In the genomic region with DNA sequence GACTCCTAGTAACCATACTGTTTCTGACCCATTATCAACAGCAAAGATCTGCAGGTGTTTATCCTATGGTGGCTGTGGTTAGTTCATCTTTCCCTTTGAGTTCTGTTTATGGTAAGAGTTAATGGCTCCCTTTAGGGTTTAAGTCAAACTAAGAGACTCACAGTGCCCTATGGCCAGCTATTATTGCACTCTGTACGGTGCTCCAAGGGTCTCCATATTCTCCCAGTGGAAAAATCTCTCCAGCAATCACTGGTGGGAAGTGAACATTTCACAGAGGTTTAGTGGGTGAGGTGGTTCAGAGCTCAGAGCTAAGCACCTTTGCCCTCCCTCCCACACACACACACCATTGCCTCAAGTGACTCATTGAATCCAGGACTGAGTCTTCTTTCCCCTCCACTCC, we compare ENCODE assay signal across 24 mouse cellular contexts. TPM values are rescaled to one million over a fixed set of nuclear protein-coding genes. Genes with fewer than 3 reads are reported as not detected.
A peak's percentile ranks its signal among the peaks of the same experiment; 100 is the strongest.
DNase-seq lines count a peak whose midpoint lies in the region; ATAC-seq and TF ChIP-seq lines count a peak whose summit lies in the region.
"Had no signal": no experiment of that assay in that cellular context is flagged by ENCODE, and none has a peak within 500 bp of the region (broad histone marks: within the 10 kb centered on the region; RNA-seq: fewer than 3 reads in every experiment).

No protein-coding gene starts in this region.

- DNase-seq in hindbrain, embryonic 11.5 days (ENCODE audit: low spot score) = no peak
- DNase-seq in midbrain, postnatal 0 days (ENCODE audit: low spot score) = no peak
- DNase-seq in limb, embryonic 10.5 days (ENCODE audit: low spot score) = no peak
- no peak for DNase-seq in thymus, postnatal 0 days (ENCODE audit: low spot score)
- DNase-seq: B cell, adult 2 months; cerebellum, adult 18-20 months; cerebellum, postnatal 25 days; gastrocnemius, adult 2 months; heart, postnatal 14 days; kidney, adult 2 months; kidney, postnatal 25 days; right cerebral cortex, postnatal 14 days; thymus, adult 2 months had no signal

- TF ChIP-seq CTCF in midbrain, postnatal 0 days (IDR thresholded peaks at IDR 0.05) = no peak

- H3K4me2 ChIP-seq in hindbrain, embryonic 13.5 days = no peak overlapping the region
- no peak overlapping the region for H3K4me2 ChIP-seq in hindbrain, embryonic 11.5 days (replicated peaks; ENCODE audit: low read depth, low read length)
- no peak overlapping the region for H3K4me2 ChIP-seq in forebrain, embryonic 15.5 days (replicated peaks)
- H3K4me2 ChIP-seq in hindbrain, embryonic 16.5 days (ENCODE audit: low read length) = no peak overlapping the region
- no peak overlapping the region for H3K4me2 ChIP-seq in midbrain, postnatal 0 days (ENCODE audit: low read depth, low read length, poor library complexity, severe bottlenecking)
- H3K4me2 ChIP-seq: heart, embryonic 12.5 days; limb, embryonic 13.5 days; lung, embryonic 15.5 days; stomach, embryonic 15.5 days had no signal

- no peaks in the 10 kb centered on the region for H3K36me3 ChIP-seq in hindbrain, embryonic 13.5 days
- no peaks in the 10 kb centered on the region for H3K36me3 ChIP-seq in hindbrain, embryonic 11.5 days (ENCODE audit: control insufficient read depth, insufficient read depth, low read length)
- no peaks in the 10 kb centered on the region for H3K36me3 ChIP-seq in forebrain, embryonic 15.5 days
- no peaks in the 10 kb centered on the region for H3K36me3 ChIP-seq in hindbrain, embryonic 16.5 days (ENCODE audit: control insufficient read depth, insufficient read depth, low read length)
- no peaks in the 10 kb centered on the region for H3K36me3 ChIP-seq in midbrain, postnatal 0 days (ENCODE audit: insufficient read depth, low read length)
- H3K36me3 ChIP-seq in limb, embryonic 10.5 days = no peaks in the 10 kb centered on the region
- H3K36me3 ChIP-seq: heart, embryonic 12.5 days; limb, embryonic 13.5 days; lung, embryonic 15.5 days; stomach, embryonic 15.5 days had no signal

- no peaks in the 10 kb centered on the region for H3K27me3 ChIP-seq in hindbrain, embryonic 13.5 days
- no peaks in the 10 kb centered on the region for H3K27me3 ChIP-seq in hindbrain, embryonic 11.5 days (ENCODE audit: control insufficient read depth, insufficient read depth, low read length)
- no peaks in the 10 kb centered on the region for H3K27me3 ChIP-seq in forebrain, embryonic 15.5 days
- H3K27me3 ChIP-seq in hindbrain, embryonic 16.5 days (replicated peaks; ENCODE audit: control insufficient read depth, insufficient read depth, low read length) = no peaks in the 10 kb centered on the region
- no peaks in the 10 kb centered on the region for H3K27me3 ChIP-seq in midbrain, postnatal 0 days (ENCODE audit: insufficient read depth, low read length)
- no peaks in the 10 kb centered on the region for H3K27me3 ChIP-seq in limb, embryonic 10.5 days (ENCODE audit: low read depth, poor library complexity, severe bottlenecking)
- H3K27me3 ChIP-seq: heart, embryonic 12.5 days; limb, embryonic 13.5 days; lung, embryonic 15.5 days; stomach, embryonic 15.5 days had no signal

- H3K9ac ChIP-seq in hindbrain, embryonic 13.5 days = no peak overlapping the region
- no peak overlapping the region for H3K9ac ChIP-seq in hindbrain, embryonic 11.5 days (ENCODE audit: low read depth, low read length)
- no peak overlapping the region for H3K9ac ChIP-seq in forebrain, embryonic 15.5 days (replicated peaks)
- no peak overlapping the region for H3K9ac ChIP-seq in hindbrain, embryonic 16.5 days (ENCODE audit: low read depth, low read length)
- H3K9ac ChIP-seq in midbrain, postnatal 0 days (replicated peaks; ENCODE audit: low read length, poor library complexity, severe bottlenecking) = 0 out of 2 replicates have a peak overlapping the region, but pooled peaks have one; percentile 19
- H3K9ac ChIP-seq: heart, embryonic 12.5 days; limb, embryonic 13.5 days; liver, embryonic 14.5 days; lung, embryonic 15.5 days; stomach, embryonic 15.5 days had no signal

- peaks cover 14% of the 10 kb centered on the region for H3K4me1 ChIP-seq in hindbrain, embryonic 13.5 days (replicated peaks)
- H3K4me1 ChIP-seq in hindbrain, embryonic 11.5 days (replicated peaks; ENCODE audit: control insufficient read depth, insufficient read depth, low read length) = no peaks in the 10 kb centered on the region
- H3K4me1 ChIP-seq in forebrain, embryonic 15.5 days = peaks cover 3% of the 10 kb centered on the region; the same call in 1 of the 2 replicates
- peaks cover 12% of the 10 kb centered on the region for H3K4me1 ChIP-seq in hindbrain, embryonic 16.5 days (ENCODE audit: control insufficient read depth, insufficient read depth, low read depth, low read length)
- peaks cover 13% of the 10 kb centered on the region; the same call in 1 of the 2 replicates for H3K4me1 ChIP-seq in midbrain, postnatal 0 days (ENCODE audit: insufficient read depth, low read length)
- no peaks in the 10 kb centered on the region for H3K4me1 ChIP-seq in limb, embryonic 10.5 days
- H3K4me1 ChIP-seq: heart, embryonic 12.5 days; limb, embryonic 13.5 days; lung, embryonic 15.5 days; stomach, embryonic 15.5 days had no signal

- ATAC-seq in hindbrain, embryonic 13.5 days (ENCODE audit: low FRiP score) = peak; percentile 44
- ATAC-seq in hindbrain, embryonic 11.5 days (ENCODE audit: low FRiP score) = no peak; the same call in 1 of the 2 replicates
- no peak for ATAC-seq in forebrain, embryonic 15.5 days (replicated peaks)
- no peak; the same call in none of the 2 replicates for ATAC-seq in hindbrain, embryonic 16.5 days
- peak; percentile 18 for ATAC-seq in midbrain, postnatal 0 days (ENCODE audit: low FRiP score)
- ATAC-seq: inflammation-experienced regulatory T-cells, adult 6 months had no signal

- WGBS in hindbrain, embryonic 13.5 days = 63% methylated on average over 1 of the region's 1 CpGs
- whole genome bisulfite sequencing in hindbrain, embryonic 11.5 days = 94% methylated on average over 1 of the region's 1 CpGs
- 91% methylated on average over 1 of the region's 1 CpGs for WGBS in forebrain, embryonic 15.5 days
- 65% methylated on average over 1 of the region's 1 CpGs for WGBS in hindbrain, embryonic 16.5 days
- WGBS in midbrain, postnatal 0 days = 55% methylated on average over 1 of the region's 1 CpGs
- WGBS in limb, embryonic 10.5 days = 57% methylated on average over 1 of the region's 1 CpGs

- no peaks in the 10 kb centered on the region for H3K9me3 ChIP-seq in hindbrain, embryonic 13.5 days
- no peaks in the 10 kb centered on the region for H3K9me3 ChIP-seq in hindbrain, embryonic 11.5 days (ENCODE audit: control insufficient read depth, low read length)
- no peaks in the 10 kb centered on the region for H3K9me3 ChIP-seq in forebrain, embryonic 15.5 days
- no peaks in the 10 kb centered on the region for H3K9me3 ChIP-seq in hindbrain, embryonic 16.5 days (ENCODE audit: control insufficient read depth, low read length)
- no peaks in the 10 kb centered on the region for H3K9me3 ChIP-seq in midbrain, postnatal 0 days (ENCODE audit: low read length)
- no peaks in the 10 kb centered on the region for H3K9me3 ChIP-seq in limb, embryonic 10.5 days (replicated peaks)
- H3K9me3 ChIP-seq: heart, embryonic 12.5 days; limb, embryonic 13.5 days; lung, embryonic 15.5 days; stomach, embryonic 15.5 days had no signal

- H3K27ac ChIP-seq in hindbrain, embryonic 13.5 days = peak overlapping the region; percentile 76
- H3K27ac ChIP-seq in hindbrain, embryonic 11.5 days (ENCODE audit: low read depth, low read length) = no peak overlapping the region
- H3K27ac ChIP-seq in forebrain, embryonic 15.5 days (replicated peaks) = peak overlapping the region; percentile 75
- H3K27ac ChIP-seq in hindbrain, embryonic 16.5 days (ENCODE audit: low read depth, low read length) = peak overlapping the region; percentile 83
- H3K27ac ChIP-seq in midbrain, postnatal 0 days (ENCODE audit: low read depth, low read length) = peak overlapping the region; percentile 86
- no peak overlapping the region for H3K27ac ChIP-seq in limb, embryonic 10.5 days
- H3K27ac ChIP-seq: gastrocnemius, adult 2 months; limb, embryonic 13.5 days; liver, embryonic 14.5 days; lung, embryonic 15.5 days; macrophage; stomach, embryonic 15.5 days had no signal

- H3K4me3 ChIP-seq in hindbrain, embryonic 13.5 days = no peak overlapping the region
- H3K4me3 ChIP-seq in hindbrain, embryonic 11.5 days (ENCODE audit: low read depth, low read length) = no peak overlapping the region
- no peak overlapping the region for H3K4me3 ChIP-seq in forebrain, embryonic 15.5 days
- no peak overlapping the region for H3K4me3 ChIP-seq in hindbrain, embryonic 16.5 days (ENCODE audit: low read length)
- H3K4me3 ChIP-seq in midbrain, postnatal 0 days (ENCODE audit: low read depth, low read length) = no peak overlapping the region
- H3K4me3 ChIP-seq in limb, embryonic 10.5 days = no peak overlapping the region
- H3K4me3 ChIP-seq: gastrocnemius, adult 2 months; heart, embryonic 12.5 days; limb, embryonic 13.5 days; lung, embryonic 15.5 days; stomach, embryonic 15.5 days had no signal

RNA-seq across cellular contexts. Expression of gene Mrap2, which starts 28.1 kb away (rescaled TPM):
- 1.1 and 1.3 TPM in 2 replicates for polyA plus RNA-seq in hindbrain, embryonic 13.5 days (2015; fragmentation: Nextera tagmentation; extraction: Ambion mirVana)
- 0.15 and 0.22 TPM in 2 replicates for polyA plus RNA-seq in hindbrain, embryonic 11.5 days (2014; fragmentation: Nextera tagmentation; extraction: Ambion mirVana)
- 0.72 and 1.1 TPM in 2 replicates for polyA plus RNA-seq in forebrain, embryonic 15.5 days (2015; fragmentation: Nextera tagmentation; extraction: Ambion mirVana)
- 5.1 and 6.7 TPM in 2 replicates for polyA plus RNA-seq in hindbrain, embryonic 16.5 days (2015; fragmentation: Nextera tagmentation; extraction: Ambion mirVana)
- 3.7 and 4.3 TPM in 2 replicates for total RNA-seq in midbrain, postnatal 0 days (2014; rRNA removed)
- polyA plus RNA-seq in midbrain, postnatal 0 days (2015; fragmentation: Nextera tagmentation; extraction: Ambion mirVana) = 4.2 and 4.8 TPM in 2 replicates
- 0.11 and 0.14 TPM in 2 replicates for polyA plus RNA-seq in limb, embryonic 10.5 days (2016; fragmentation: Nextera tagmentation; extraction: Ambion mirVana)
- polyA plus RNA-seq in thymus, postnatal 0 days (2015; fragmentation: Nextera tagmentation; extraction: Ambion mirVana) = 0.05 and 0.21 TPM in 2 replicates
- polyA plus RNA-seq: heart, embryonic 12.5 days; liver, embryonic 14.5 days; macrophage; neural tube, embryonic 11.5 days had no signal

Comparison
In these comparisons a context has a peak if more than half of its experiments do, and no peak if none do; other contexts are left out.
1. ATAC-seq: peak in hindbrain, embryonic 13.5 days (single experiment) and midbrain, postnatal 0 days (single experiment); none in hindbrain, embryonic 11.5 days (single experiment), forebrain, embryonic 15.5 days (single experiment) and hindbrain, embryonic 16.5 days (single experiment).
2. H3K27ac ChIP-seq: peak in hindbrain, embryonic 13.5 days (single experiment), forebrain, embryonic 15.5 days (single experiment), hindbrain, embryonic 16.5 days (single experiment) and midbrain, postnatal 0 days (single experiment); none in hindbrain, embryonic 11.5 days (single experiment) and limb, embryonic 10.5 days (single experiment).